Mouse (Mus musculus): Measurements from ENCODE around the gene Lpcat2. TPM values are rescaled to one million over a fixed set of nuclear protein-coding genes. Genes with fewer than 3 reads are reported as not detected.
"Not testable (repeated sequence)": the region's sequence is repeated elsewhere in the genome, so short reads cannot be mapped to it uniquely, and the experiment has no call there.

Gene Lpcat2
- polyA plus RNA-seq, 1 experiment: 0.25 TPM

- H3K4me3 ChIP-seq (ENCODE audit: control insufficient read depth, low read depth, low read length): no peak overlapping the region
- H3K27me3 ChIP-seq (ENCODE audit: control insufficient read depth, insufficient read depth, low read length): no peaks in the 10 kb centered on the region
- H3K36me3 ChIP-seq (ENCODE audit: control insufficient read depth, insufficient read depth, low read length): no peaks in the 10 kb centered on the region
- no peak overlapping the region for H3K27ac ChIP-seq (ENCODE audit: control insufficient read depth, insufficient read depth, low read depth, low read length)
- TF ChIP-seq POLR2A (IDR thresholded peaks at IDR 0.05; ENCODE audit: control insufficient read depth, low read depth, low read length) (no peak), CTCF (IDR thresholded peaks at IDR 0.05; ENCODE audit: control insufficient read depth, insufficient read depth, insufficient replicate concordance, low read depth, low read length) (no peak)
- H3K4me1 ChIP-seq (ENCODE audit: control insufficient read depth, insufficient read depth, low read length): no peaks in the 10 kb centered on the region
These were observed 26.1 kb downstream of the Lpcat2 start for GRCm38 (mm10) chr8:92881247-92881646.

DNA sequence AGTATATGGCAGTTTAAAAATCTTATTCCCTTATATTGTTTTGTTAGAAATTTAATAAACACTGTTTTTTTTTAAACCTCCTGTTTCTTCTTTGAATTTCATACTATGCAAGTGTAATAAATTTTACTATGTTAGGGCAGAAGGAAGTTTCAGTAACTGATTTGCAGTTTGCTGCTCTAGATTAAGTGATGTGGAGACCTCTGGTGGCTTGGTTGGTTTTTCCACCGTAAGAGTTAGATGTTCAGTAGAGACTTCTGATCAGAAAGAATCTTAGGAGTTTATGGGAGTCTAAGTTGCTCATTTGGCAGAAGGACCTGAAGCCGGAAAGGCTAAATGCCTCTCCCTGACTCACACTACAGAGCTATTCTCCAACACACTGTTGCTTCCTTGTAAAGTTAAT, 28.6 kb downstream of the Lpcat2 start:
- Histone ChIP-seq H3K36me3 (ENCODE audit: control insufficient read depth, insufficient read depth, low read length) (no peaks in the 10 kb centered on the region), H3K27me3 (ENCODE audit: control insufficient read depth, insufficient read depth, low read length) (no peaks in the 10 kb centered on the region), H3K4me1 (ENCODE audit: control insufficient read depth, insufficient read depth, low read length) (no peaks in the 10 kb centered on the region), H3K4me3 (ENCODE audit: control insufficient read depth, low read depth, low read length) (no peak overlapping the region), H3K27ac (ENCODE audit: control insufficient read depth, insufficient read depth, low read depth, low read length) (no peak overlapping the region)
- TF ChIP-seq POLR2A (IDR thresholded peaks at IDR 0.05; ENCODE audit: control insufficient read depth, low read depth, low read length) (no peak), CTCF (IDR thresholded peaks at IDR 0.05; ENCODE audit: control insufficient read depth, insufficient read depth, insufficient replicate concordance, low read depth, low read length) (no peak)

DNA sequence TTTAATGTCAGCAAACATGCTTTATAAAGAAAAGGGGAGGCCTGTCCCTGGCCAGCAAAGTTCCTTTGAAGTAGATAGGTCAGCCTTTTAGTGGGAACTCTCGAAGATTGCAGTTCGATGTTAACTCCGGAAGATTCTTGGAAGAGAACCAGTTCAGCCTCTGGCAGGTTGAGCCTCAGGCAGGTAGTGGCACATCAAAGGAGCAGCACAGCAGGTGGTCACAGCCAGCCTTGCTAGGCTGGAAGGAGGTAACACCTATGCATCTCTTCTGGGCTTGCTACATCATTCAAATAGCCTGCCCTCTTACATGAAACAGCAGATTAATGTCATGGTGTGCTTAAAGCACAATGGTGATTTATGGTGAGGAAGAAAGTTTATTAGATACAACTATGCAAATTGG, 37.1 kb downstream of the Lpcat2 start:
- not testable (repeated sequence) for H3K4me1 ChIP-seq (ENCODE audit: control insufficient read depth, insufficient read depth, low read length); H3K36me3 ChIP-seq (ENCODE audit: control insufficient read depth, insufficient read depth, low read length); H3K27ac ChIP-seq (ENCODE audit: control insufficient read depth, insufficient read depth, low read depth, low read length); H3K27me3 ChIP-seq (ENCODE audit: control insufficient read depth, insufficient read depth, low read length); H3K4me3 ChIP-seq (ENCODE audit: control insufficient read depth, low read depth, low read length)

GRCm38 (mm10) chr8:92893870-92894269, 38.7 kb downstream of the Lpcat2 start:
- no peak for TF ChIP-seq POLR2A (IDR thresholded peaks at IDR 0.05; ENCODE audit: control insufficient read depth, low read depth, low read length)
- no peak for TF ChIP-seq CTCF (IDR thresholded peaks at IDR 0.05; ENCODE audit: control insufficient read depth, insufficient read depth, insufficient replicate concordance, low read depth, low read length)
- no peaks in the 10 kb centered on the region for H3K27me3 ChIP-seq (ENCODE audit: control insufficient read depth, insufficient read depth, low read length)
- no peak overlapping the region for H3K27ac ChIP-seq (ENCODE audit: control insufficient read depth, insufficient read depth, low read depth, low read length)
- H3K36me3 ChIP-seq (ENCODE audit: control insufficient read depth, insufficient read depth, low read length): no peaks in the 10 kb centered on the region
- no peaks in the 10 kb centered on the region for H3K4me1 ChIP-seq (ENCODE audit: control insufficient read depth, insufficient read depth, low read length)
- H3K4me3 ChIP-seq (ENCODE audit: control insufficient read depth, low read depth, low read length): no peak overlapping the region

GRCm38 (mm10) chr8:92895053-92895452, 39.9 kb downstream of the Lpcat2 start:
- H3K27me3 ChIP-seq (ENCODE audit: control insufficient read depth, insufficient read depth, low read length): no peaks in the 10 kb centered on the region
- TF ChIP-seq POLR2A (IDR thresholded peaks at IDR 0.05; ENCODE audit: control insufficient read depth, low read depth, low read length) (no peak), CTCF (IDR thresholded peaks at IDR 0.05; ENCODE audit: control insufficient read depth, insufficient read depth, insufficient replicate concordance, low read depth, low read length) (no peak)
- H3K4me3 ChIP-seq (ENCODE audit: control insufficient read depth, low read depth, low read length): no peak overlapping the region
- H3K27ac ChIP-seq (ENCODE audit: control insufficient read depth, insufficient read depth, low read depth, low read length): no peak overlapping the region
- no peaks in the 10 kb centered on the region for H3K4me1 ChIP-seq (ENCODE audit: control insufficient read depth, insufficient read depth, low read length)
- H3K36me3 ChIP-seq (ENCODE audit: control insufficient read depth, insufficient read depth, low read length): no peaks in the 10 kb centered on the region

DNA sequence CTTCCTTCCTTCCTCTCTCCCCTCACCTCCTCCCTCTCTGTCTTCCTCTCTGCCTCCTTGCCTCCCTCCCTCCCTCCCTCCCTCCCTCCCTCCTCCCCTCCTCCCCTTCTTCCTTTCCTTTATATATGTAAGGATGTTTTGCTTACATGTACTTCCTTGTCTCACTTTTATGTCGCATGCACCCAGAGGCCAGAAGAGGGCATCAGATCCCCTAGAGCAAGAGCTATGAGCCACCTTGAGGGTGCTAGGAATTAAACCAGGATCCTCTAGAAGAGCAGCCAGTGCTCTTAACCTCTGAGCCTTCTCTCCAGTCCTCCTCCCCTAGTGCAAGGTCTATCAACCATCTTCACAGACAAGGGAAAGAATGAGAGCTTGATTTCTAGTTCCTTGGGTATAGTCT, 40.9 kb downstream of the Lpcat2 start:
- Histone ChIP-seq H3K27me3 (ENCODE audit: control insufficient read depth, insufficient read depth, low read length) (no peaks in the 10 kb centered on the region), H3K36me3 (ENCODE audit: control insufficient read depth, insufficient read depth, low read length) (no peaks in the 10 kb centered on the region)
- TF ChIP-seq CTCF (IDR thresholded peaks at IDR 0.05; ENCODE audit: control insufficient read depth, insufficient read depth, insufficient replicate concordance, low read depth, low read length) (no peak), POLR2A (IDR thresholded peaks at IDR 0.05; ENCODE audit: control insufficient read depth, low read depth, low read length) (no peak)

GRCm38 (mm10) chr8:92896611-92897010, 41.5 kb downstream of the Lpcat2 start:
- H3K27me3 ChIP-seq (ENCODE audit: control insufficient read depth, insufficient read depth, low read length): no peaks in the 10 kb centered on the region
- no peak overlapping the region for H3K27ac ChIP-seq (ENCODE audit: control insufficient read depth, insufficient read depth, low read depth, low read length)
- H3K4me3 ChIP-seq (ENCODE audit: control insufficient read depth, low read depth, low read length): no peak overlapping the region
- H3K4me1 ChIP-seq (ENCODE audit: control insufficient read depth, insufficient read depth, low read length): peaks cover 5% of the 10 kb centered on the region
- TF ChIP-seq CTCF (IDR thresholded peaks at IDR 0.05; ENCODE audit: control insufficient read depth, insufficient read depth, insufficient replicate concordance, low read depth, low read length) (no peak), POLR2A (IDR thresholded peaks at IDR 0.05; ENCODE audit: control insufficient read depth, low read depth, low read length) (no peak)
- H3K36me3 ChIP-seq (ENCODE audit: control insufficient read depth, insufficient read depth, low read length): no peaks in the 10 kb centered on the region

More for the DNA sequence above, 40.9 kb downstream of the Lpcat2 start:
- Histone ChIP-seq H3K27ac (ENCODE audit: control insufficient read depth, insufficient read depth, low read depth, low read length) (no peak overlapping the region), H3K4me1 (ENCODE audit: control insufficient read depth, insufficient read depth, low read length) (no peaks in the 10 kb centered on the region), H3K4me3 (ENCODE audit: control insufficient read depth, low read depth, low read length) (no peak overlapping the region)

DNA sequence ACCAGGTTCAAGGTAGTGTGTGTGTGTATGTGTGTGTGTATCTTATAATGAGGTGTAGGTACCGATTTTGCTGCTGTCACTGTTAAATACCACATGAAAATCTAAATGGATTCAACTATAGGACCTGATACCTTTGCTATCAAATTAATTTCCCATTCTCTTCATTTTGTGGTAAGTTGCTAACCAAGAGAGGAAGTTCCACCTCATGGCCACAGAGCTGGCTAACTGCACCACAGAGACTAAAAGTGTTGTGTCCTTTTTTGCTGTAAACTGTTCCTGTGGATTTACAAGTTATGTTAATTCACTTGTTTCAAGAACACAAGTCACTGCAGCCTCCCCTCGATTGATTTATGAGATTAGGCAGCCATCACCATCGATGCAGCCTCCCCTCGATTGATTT, 42.7 kb downstream of the Lpcat2 start:
- Histone ChIP-seq H3K4me3 (ENCODE audit: control insufficient read depth, low read depth, low read length) (no peak overlapping the region), H3K36me3 (ENCODE audit: control insufficient read depth, insufficient read depth, low read length) (no peaks in the 10 kb centered on the region), H3K4me1 (ENCODE audit: control insufficient read depth, insufficient read depth, low read length) (peaks cover 6% of the 10 kb centered on the region), H3K27me3 (ENCODE audit: control insufficient read depth, insufficient read depth, low read length) (no peaks in the 10 kb centered on the region), H3K27ac (ENCODE audit: control insufficient read depth, insufficient read depth, low read depth, low read length) (no peak overlapping the region)
- no peak for TF ChIP-seq CTCF (IDR thresholded peaks at IDR 0.05; ENCODE audit: control insufficient read depth, insufficient read depth, insufficient replicate concordance, low read depth, low read length)
- no peak for TF ChIP-seq POLR2A (IDR thresholded peaks at IDR 0.05; ENCODE audit: control insufficient read depth, low read depth, low read length)

All from testis, adult 2 months (tissue).